Mouse (Mus musculus) brain, adult 10 weeks (tissue): ENCODE measurements around the gene Tsku. TPM values are rescaled to one million over a fixed set of nuclear protein-coding genes. Genes with fewer than 3 reads are reported as not detected.

Source experiments
- polyA plus RNA-seq: library from polyadenylated mRNA; stranded (reverse); fragments of 350-450 nt; fragmentation: Illumina TruSeq; extraction: RNeasy Lipid Tissue Mini Kit (QIAGEN cat#74804); gene quantifications from one replicate; pipeline ENCODE4 v1.2.3, GENCODE M21; 2015; ENCODE audit warnings: low read depth, low replicate concordance

The Tsku gene
- 2.1 TPM for polyA plus RNA-seq

GRCm38 (mm10) chr7:98361063-98361652 is at the start of gene Tsku:
Tsku (minus strand) TSS chr7:98361328.

DNA sequence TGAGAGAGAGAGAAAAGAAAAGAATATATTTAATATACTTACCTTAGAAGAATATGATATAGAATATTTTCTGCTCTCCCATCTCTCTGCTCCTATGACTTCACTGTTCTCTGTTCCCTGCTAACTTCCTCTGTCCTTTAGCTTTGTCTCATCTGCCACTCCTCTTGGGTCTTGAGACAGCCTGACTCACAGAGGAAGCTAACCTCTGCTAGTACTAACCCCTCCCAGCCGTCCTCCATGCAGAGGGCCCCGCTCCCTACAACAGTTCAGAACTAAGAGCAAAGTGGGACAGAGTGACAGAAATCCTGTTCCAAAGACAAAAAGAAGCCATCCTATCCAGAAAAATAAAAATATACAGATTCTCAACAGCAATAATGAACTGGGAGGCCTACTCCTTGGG is 40.0 kb downstream of the Tsku start, which contains the start of gene Acer3:
TSS of gene Acer3 (minus strand) at position 126 of the 400 bp plus-strand sequence.

Other genes with a start within 250 kb of the Tsku start
- 12.1 TPM for gene Myo7a, start 241.8 kb downstream of the Tsku start, polyA plus RNA-seq
- gene Omp, start 215.8 kb downstream of the Tsku start, polyA plus RNA-seq = 0.48 TPM
- gene Capn5, start 183.1 kb downstream of the Tsku start, polyA plus RNA-seq = 23.4 TPM
- gene B3gnt6, start 161.8 kb downstream of the Tsku start, polyA plus RNA-seq = 0.24 TPM
- 16.2 TPM for gene Acer3, start 40.1 kb downstream of the Tsku start, polyA plus RNA-seq
- gene Gucy2d, start 79.1 kb upstream of the Tsku start, polyA plus RNA-seq = not detected
- gene Lrrc32, start 128.0 kb upstream of the Tsku start, polyA plus RNA-seq = 2.6 TPM